Mouse (Mus musculus) lung, adult 2 months (tissue): Measurements from ENCODE around the gene Tpx2.
A peak's percentile ranks its signal among the peaks of the same experiment; 100 is the strongest.

Experiments
- CTCF ChIP-seq: fragments of 200-500 bp; IDR thresholded peaks from 2 replicates; pipeline ENCODE4 v1.5.1; 2011; ENCODE audit warnings: mild to moderate bottlenecking, low read length, control low read depth; ENCODE audit not compliant: insufficient read depth
- POLR2A ChIP-seq: fragments of 200-500 bp; IDR thresholded peaks from 2 replicates; pipeline ENCODE4 v1.6.1; 2011; ENCODE audit warnings: low read depth, mild to moderate bottlenecking, control low read depth, low read length, borderline replicate concordance; ENCODE audit errors: extremely low read depth

GRCm38 (mm10) chr2:152828532-152828931, 19.2 kb upstream of the Tpx2 start:
- TF ChIP-seq POLR2A (peak; percentile 31; the same call in 1 of the 2 replicates), CTCF (no peak)
